Mouse (Mus musculus): ENCODE results near the gene Pnpla3. TPM values are rescaled to one million over a fixed set of nuclear protein-coding genes. Genes with fewer than 3 reads are reported as not detected.

Gene Pnpla3
- polyA plus RNA-seq (2017; shearing (Covaris generic)) = 2.4 TPM

GRCm38 (mm10) chr15:84167600-84167999 is at the start of gene Pnpla3:
Pnpla3 (plus strand) TSS chr15:84167837.

GRCm38 (mm10) chr15:84123075-84123474 is 44.6 kb upstream of the Pnpla3 start, which contains the start of gene Pnpla5:
Pnpla5 (minus strand) TSS chr15:84123175.

DNA sequence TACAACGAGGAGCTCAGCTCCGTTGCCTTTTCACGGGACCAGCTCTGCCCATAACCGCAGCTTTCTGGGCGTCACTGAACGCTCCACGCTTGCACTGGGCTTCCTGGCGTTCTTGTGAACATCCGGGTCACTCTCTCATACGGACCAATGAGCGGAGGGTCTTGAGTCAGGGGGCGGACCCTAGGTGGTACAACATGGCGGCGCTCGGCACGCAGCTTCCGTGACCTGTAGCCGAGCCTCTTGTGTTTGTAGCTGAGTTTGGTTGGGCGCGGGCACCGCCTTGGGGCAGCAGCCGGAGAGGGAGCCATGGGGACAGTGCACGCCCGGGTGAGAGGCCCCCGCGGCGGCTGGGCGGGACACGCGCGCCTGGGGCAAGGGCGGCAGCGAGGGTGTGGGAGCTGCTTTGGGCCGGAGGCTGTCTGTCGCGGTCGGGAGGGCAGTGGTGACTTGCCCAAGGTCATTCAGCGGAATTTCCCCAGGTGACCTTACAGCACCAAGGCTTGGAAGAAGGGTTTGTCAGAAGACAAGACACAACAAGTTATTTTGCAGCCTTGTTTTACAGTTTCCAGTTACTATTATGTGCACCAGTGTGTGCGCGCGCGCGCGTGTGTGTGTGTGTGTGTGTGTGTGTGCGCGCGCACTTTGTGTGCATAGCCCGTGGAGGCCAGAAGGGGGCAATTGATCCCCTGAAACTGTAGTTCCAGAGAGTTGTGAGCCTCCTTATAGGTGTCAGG is 24.6 kb downstream of the Pnpla3 start, which contains the start of gene Samm50:
Gene Samm50 (plus strand): TSS at position 184 of the 734 bp plus-strand sequence.

DNA sequence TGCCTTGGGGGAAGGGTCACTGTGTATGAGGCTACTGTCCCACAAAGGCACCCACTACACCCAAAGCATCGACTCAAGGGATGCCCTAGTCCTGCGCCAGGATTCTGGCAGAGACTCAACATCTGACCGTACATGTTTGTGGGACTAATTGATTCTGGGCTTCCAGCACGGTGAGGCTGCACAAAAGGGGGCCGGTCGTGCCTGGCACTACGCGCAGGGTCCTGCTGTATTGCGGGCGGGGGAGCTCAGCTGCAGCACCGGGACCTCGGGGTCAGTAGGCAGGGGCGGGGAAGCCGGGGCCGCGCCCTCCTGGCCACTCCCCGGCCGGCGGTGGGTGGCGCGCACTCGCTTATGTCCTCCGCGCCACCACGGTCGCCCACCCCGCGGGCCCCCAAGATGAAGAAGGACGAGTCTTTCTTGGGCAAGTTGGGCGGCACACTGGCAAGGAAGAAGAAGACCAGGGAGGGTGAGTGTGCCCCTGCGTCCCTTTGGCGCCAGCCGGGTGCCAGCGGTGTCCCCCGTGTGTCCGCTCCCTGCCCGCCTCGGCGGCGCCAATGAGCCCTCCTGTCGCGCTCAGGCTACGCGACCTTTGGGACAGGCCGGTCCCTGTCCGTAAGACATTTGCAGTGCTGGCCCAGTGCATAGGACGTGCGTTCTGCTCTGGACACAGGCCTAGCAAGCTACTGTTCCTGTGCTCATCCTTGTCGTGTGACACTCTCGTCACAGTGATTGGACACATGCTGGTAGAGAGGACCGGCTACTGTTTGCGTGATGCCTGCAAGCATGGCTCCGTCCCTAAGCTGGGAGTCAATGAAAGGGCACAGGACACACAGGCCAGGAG is 64.3 kb downstream of the Pnpla3 start, which contains the start of gene Parvb:
Gene Parvb (plus strand): TSS at position 323 of the 841 bp plus-strand sequence.

Other genes starting within 250 kb of the Pnpla3 start
- not detected for gene Efcab6, start 102.5 kb upstream of the Pnpla3 start, polyA plus RNA-seq (2017; shearing (Covaris generic))
- not detected for gene Sult4a1, start 62.1 kb upstream of the Pnpla3 start, polyA plus RNA-seq (2017; shearing (Covaris generic))
- gene Pnpla5, start 44.7 kb upstream of the Pnpla3 start, polyA plus RNA-seq (2017; shearing (Covaris generic)) = not detected
- 99.7 TPM for gene Samm50, start 24.4 kb downstream of the Pnpla3 start, polyA plus RNA-seq (2017; shearing (Covaris generic))
- gene Parvb, start 64.2 kb downstream of the Pnpla3 start, polyA plus RNA-seq (2017; shearing (Covaris generic)) = 1.6 TPM
- gene Parvg, start 156.2 kb downstream of the Pnpla3 start, polyA plus RNA-seq (2017; shearing (Covaris generic)) = 62.4 TPM